Mouse (Mus musculus) kidney, postnatal 10 days (tissue): ENCODE measurements around the gene Lzts2.
A peak's percentile ranks its signal among the peaks of the same experiment; 100 is the strongest.

ENCODE experiments used
- DNase-seq: peaks from one replicate; pipeline ENCODE4 v3.0.0; 2021; ENCODE audit warnings: mixed read lengths

Lzts2 gene

DNA sequence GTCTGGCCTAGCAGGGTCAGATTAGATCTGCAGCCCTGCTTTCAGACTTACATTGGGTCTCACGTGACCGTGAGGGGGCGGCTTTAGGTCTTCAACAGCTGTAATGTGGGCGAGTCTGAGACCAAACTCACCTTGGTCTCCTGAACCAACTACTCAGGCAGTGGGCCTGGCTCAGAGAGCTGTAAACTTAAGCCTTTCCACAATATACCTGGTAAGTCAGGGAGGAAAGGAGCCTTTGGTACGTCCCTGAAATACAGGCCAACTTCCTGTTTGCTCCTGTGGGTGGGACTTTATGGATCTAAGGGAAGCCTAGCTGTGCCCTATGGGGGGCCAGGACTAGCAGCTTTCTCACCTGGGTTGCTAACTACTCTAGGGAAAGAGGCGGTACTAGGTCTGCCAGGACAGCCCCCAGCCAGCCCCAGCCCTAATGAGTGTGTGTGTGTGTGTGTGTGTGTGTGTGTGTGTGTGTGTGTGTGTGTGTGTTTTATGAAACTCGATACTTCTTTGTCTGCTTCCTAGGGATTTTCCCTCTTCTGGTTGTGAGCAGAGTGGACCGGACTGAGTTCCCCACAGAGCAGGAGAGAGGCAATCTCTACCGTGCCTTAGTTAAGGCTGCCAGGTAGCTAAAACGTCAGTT, at the start of gene Lzts2:
Gene Lzts2 (plus strand): TSS at position 80 of the 637 bp plus-strand sequence.
- DNase-seq, result peak; percentile 52

DNA sequence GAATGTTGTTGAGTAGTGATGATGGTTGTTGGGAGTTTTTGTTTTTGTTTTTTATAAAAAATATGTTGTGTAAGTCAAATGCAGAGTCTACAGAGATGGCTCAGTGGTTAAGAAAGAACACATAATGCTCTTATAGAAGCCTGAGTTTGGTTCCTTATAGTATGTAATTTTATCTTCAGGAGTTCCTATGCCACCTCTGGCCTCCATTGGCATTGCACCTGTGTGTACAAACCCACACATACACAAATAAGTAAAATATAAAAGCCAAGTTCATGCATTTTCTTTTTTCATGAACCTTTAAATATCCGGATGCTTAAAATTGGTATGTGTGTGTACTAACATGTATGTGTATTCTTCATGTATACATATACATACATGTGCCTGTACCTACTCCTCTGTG, 48.2 kb upstream of the Lzts2 start:
- DNase-seq, result no peak

DNA sequence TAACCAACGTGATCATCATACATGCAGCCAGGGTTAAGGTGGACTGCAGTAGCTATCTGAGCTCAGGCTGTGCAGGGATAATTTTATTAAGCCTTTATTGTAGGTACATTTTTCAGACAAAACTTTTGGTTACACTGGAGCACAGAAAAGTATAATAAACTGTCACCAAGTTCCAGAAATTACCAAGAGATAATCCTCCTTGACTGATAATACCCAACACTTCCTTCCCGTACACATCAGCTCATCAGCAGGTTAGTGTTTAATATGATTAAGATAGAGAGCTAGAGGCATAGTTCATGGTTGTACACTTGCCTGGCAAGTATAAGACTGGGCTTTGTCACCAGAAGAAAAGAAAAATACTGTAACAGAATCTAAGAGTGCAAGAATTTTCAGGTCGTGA, 45.9 kb upstream of the Lzts2 start:
- DNase-seq, result no peak

DNA sequence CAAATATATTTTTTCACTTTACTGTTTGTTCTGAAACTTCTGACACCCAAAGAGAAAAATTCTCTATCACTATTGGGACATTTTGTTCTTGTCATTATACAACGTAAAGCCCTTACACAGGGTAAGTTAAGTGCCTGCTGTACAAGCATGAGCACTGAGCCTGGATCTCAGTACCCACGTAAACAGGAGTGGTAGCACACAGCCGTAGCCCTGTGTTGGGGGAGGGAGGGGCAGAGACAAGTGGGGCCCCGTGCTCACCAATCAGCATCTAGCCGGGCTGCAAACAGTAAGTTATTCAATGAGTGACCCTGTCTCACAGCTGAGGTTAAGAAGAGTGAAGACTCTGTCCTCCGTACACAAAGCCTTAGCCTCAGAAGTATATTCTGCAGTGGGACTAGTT, 37.6 kb upstream of the Lzts2 start:
- no peak for DNase-seq

DNA sequence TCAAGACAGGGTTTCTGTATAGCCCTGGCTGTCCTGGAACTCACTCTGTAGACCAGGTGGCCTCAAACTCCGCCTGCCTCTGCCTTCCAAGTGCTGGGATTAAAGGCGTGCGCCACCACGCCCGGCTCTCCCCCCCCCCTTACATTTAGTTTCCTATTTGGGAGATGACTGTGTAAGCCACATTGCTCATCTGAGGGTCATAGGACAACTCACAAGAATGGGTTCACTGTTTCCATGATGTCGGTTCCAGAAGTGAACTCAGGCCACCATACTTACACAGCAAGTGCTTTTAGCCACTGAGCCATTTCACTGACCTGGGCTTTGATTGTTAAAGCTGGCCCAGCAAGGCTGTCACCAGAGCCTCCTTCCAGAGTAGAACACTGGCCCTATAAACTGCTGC, 37.1 kb upstream of the Lzts2 start:
- DNase-seq, result no peak

DNA sequence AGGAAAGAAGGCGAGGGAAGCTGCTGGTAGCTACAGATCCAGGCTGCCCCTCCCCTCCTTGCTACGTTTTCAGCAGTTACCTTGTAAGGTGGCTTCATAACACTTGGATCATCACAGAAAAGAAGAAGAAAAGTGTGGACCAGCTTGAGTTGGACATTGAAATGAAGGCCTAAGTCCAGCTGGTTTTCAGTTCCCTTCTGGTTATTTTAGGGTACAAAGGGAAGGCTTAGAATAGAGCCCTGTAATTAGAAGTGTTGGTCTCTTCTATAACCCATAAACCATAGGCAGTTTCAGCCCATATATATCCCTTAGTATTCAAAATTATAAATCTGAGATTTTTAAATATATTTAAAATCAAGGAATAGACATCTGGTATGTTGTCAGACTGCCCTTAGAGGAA, 33.4 kb upstream of the Lzts2 start:
- no peak for DNase-seq

DNA sequence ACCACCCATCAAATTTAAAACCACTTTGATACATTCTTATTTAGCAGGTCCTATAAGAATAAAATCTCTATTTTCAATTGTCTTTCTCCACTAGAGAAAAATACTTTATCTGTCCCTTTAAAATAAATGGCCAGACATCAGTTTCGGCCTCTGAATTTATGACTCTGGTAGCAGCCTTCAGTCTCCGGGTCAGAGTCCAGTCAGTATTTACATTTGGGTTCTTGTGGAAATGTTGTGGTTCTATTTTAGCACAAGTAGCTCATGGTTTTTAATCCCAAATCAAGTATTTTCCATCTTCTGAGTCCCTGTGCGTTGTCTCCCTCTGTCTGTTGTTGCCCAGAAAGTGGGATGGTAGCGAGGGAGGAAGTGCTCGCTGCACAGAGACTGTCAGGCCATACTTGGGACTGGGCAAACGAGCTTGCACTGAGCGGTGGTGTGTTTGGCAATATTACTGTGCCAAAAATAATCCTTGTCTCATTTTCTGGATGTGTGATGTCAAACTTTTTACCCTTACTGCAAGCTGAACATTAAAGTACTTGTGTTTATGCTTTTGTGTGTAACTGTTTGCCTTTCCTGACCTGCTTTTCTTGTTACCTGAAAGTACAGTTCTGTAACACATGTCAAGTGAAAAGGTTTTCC, 31.6 kb upstream of the Lzts2 start:
- no peak for DNase-seq

DNA sequence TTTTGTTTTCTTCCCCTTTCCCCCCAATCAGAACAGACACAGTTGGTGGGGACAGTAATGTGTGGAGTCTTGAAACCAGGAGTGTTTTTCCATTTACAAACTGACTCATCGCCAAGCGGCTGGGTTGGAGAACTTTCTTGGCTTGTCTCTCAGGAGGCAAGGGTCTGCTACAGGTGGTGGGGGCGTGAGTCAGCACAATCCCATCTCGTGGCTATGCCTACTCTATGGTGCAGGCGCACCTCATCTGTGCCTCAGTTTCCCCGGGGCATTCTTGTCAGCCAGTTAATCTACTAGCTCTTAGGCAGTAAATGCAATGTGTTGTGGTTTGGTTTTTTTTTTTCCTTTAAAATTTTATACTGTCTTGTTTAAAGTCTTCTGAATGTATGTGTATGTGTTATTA, 30.8 kb upstream of the Lzts2 start:
- DNase-seq, result peak; percentile 26

DNA sequence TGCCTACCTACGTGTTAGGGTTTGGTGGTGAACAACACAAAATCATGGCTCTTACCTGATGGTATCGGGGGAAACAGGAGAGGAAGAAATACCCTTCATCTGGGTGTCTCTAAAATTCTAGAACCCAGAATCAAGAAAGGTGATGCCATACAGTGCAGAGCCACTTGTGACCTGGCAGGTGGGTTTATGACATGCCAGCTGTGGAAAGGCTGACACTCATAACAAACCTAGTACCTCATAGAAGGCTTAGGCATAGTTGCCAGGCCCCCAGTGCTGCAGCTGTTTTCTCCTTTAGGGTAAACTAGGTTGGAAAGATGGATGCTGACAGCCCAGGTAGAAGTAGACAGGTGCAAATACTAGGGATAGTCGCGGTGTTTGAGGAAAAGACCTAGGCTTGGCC, 29.8 kb upstream of the Lzts2 start:
- no peak for DNase-seq

DNA sequence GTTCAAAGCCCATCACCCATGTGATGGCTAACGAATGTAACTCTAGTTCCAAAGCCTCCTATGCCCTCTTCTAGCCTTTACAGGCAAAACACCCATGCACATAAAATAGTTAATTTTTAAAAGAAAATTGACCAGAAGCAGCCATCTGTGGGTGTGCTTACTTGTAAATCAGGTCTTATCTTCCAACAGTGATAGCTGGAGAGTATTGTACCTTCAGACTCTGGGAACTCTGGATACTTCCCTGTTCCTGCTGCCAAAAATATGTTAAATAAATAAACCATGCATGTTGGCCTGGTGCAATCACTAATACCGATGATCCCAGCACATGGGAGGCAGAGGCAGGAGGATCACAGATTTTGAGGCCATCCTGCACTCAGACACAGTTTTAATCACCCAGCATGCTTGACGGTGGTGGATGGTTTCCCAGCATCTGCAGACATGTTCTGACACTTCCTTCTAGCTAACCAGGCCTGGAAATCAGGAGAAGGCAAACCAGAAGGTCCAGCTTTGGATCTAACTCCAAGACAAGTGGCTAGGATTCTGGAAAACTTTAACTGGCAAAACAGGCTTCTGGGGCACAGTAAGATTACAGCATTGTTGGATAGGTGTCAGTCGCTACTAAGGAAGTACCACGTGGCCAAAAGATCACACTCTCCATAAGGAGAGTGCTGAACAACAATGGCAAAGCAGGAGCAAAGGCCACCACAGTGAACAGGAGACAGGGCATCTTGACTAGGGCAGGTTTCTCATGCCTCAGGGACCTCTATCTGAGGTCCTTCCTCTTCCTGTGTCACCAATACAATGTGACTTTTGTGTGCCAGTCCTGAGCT, 28.8 kb upstream of the Lzts2 start:
- no peak for DNase-seq

DNA sequence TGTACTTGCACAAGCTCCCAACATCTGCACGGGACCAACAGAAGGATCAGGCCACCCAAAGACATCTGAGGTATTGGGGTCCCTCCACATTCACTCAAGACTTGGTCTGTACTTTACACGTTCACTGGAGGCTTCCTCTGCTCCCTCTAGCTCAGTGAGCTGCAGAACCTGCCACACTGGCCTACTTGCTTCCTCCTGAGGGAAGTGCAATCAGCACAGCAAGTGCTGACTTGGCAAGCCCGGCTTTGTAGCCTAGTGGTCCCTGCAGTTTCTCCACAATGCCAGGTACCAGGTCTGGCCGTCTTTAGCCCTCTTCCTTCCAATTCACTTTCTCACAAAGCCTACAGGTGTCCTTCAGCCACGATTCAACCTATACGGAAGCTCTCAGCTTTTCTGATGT, 27.2 kb upstream of the Lzts2 start:
- no peak for DNase-seq

DNA sequence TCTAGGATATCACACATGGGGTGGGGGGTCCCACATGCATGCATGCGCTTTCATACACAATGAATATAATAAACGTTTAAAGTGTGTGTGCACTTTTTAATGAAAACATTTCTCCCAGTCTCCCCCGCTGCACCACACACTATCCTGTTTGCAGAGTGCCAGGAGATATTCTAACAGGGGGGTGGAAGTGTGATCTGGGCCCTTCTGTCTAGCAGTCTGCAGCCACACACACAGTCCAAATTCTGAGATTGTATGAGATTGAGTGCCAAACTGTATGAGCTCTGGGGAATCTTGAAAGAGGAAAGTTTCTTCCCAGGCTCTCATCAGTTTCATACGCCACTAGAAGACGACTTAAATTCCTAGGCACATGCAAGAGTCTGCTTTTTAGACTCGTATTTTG, 26.4 kb upstream of the Lzts2 start:
- no peak for DNase-seq

DNA sequence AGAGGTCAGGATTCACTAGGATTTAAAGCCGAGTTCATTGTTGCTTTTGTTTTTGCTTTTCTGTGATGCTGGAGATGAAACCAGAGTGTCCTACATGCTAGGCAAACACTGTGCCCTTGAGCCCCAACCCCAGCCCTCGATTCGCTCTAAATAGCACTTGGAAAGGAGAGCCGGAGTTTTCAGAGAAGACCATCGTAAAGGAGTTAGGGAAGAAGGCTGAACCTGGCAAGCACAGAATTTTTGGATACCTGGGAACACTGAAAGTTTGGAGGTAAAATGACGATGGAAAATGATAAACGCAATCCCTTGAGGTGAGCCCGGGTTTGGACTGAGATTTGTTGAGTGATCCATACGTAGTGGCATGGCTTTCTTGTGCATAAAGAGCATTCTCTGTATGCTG, 25.9 kb upstream of the Lzts2 start:
- DNase-seq, result no peak

DNA sequence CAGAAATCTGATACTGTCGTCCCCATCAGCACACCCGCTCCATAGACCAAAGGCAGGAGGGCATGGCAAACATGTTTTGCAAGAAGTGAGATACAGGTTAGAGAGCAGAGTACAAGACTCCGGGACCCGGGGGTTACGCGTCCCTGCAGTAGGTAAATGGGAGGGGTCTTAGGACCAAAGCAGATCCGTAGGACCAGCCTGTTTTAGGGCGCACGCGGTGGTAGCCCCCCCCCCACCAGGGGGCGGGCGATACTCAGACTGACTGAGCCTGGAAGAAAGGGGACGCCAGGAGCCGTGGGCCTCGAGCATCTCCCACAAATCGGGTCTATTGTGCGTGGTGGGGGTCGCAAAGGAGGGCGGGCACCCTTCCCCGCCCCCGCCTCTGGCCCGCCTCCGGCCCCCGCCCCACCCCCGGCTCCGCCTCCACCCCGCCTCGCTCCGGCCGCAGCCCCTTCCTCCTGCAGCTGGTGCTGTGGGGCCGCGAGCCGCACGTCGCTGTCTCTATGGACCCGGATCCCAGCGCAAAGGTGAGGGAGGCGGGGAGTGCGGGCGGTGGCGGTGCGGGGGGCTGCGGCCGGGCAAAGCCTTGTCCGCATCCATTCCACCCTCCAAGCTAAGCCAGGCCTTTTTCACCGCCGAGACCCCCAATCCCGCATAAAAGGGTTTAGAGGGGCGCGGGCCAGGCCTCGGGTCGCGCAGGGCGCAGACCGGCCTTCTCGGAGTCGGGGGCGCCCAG, 25.2 kb upstream of the Lzts2 start, which contains the start of gene Sema4g:
Gene Sema4g (plus strand): TSS at position 271 of the 736 bp plus-strand sequence.
- DNase-seq, result peak; percentile 75

DNA sequence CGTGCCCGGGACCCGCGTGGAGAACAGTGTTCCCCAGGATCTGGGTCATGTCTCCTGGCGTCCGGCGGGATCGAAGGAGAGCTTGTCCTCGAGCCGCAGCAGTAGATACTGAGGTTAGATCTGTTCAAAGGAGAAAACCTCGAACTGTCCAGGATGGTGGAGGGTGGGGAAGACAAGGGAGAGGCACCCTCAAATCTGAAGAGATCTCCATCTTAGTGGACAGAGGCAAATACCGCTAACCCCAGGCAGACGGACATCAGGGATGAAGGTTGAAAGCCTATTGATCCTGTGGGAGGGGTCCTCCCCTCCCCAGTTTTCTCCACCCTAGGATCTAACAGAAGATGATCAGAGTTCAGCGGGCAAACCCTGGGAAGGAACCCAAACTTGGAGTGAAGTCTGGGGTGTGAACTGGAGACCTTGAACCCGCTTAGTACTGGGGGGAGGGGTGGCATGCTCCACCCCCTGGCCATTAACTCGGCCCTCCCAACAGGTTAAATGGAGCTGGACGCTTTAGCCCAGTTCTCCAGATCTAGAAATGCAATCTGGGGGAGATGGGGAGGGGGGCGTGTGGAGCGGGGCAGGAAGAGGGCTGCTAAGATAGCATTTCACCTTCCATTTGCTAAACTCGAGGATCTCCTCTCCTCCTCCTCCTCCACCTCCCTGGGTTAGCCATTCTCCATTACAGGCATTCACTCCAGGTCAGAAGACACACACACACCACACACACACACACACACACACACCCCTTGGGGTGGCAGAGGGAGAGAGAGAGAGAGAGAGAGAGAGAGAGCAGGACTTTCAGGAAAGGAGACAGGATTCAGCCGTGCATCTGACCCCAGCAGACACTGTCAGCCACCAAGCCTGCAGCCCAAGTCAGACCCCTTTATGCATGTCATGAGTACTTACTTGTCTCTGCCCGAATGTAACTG, 24.4 kb upstream of the Lzts2 start:
- peak; percentile 62 for DNase-seq

DNA sequence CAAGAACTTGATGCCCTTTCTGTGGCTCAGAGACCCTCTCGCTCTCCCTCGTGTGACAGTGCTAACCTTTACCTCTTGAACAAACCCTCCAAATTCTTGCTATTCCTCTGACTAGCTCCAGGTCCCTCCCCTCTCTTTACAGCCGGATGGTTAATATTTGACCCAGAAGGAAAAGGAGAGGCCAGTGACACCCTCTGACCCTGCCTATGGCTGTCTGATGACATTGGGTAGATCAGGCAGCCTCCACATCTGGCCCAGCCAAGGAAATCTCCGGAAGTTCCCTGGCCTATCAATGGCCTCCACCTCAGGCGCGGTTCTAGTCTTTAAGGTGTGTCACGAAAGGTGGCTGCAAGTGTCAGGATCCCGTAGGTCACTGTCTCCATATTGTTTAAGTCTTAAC, 23.2 kb upstream of the Lzts2 start:
- peak; percentile 24 for DNase-seq

DNA sequence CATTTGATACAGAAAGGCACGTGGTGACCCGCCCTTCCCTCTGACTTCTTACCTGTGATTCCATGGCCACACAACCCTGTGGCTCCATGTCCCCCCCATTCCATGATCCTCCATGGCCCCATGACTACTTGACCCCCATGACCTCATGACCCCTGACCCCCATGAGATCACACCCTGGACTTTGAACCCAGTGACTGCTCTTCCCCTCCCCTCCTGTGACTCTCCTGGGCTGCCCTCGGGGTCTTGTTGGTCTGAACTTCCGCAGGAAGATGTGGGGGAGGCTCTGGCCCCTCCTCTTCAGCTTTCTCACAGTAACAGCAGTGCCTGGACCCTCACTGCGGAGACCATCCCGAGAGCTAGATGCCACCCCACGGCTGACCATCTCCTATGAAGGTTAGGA, 22.0 kb upstream of the Lzts2 start:
- peak; percentile 33 for DNase-seq

DNA sequence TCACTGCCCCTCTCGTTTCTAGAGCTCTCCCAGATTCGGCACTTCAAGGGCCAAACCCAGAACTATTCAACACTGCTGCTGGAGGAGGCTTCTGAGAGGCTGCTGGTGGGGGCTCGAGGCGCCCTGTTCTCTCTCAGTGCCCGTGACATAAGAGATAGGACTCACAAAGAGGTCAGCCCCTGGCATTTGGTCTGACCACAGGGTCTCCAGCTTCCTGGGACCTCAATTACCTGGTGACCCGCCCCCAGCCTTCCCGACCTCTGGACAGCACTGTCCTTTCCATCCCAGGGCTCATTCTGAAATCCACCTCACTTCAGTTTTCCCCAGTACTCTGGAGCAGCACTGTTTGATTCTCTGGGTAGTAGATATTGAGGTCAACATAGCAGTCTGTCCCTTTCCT, 21.5 kb upstream of the Lzts2 start:
- no peak for DNase-seq

DNA sequence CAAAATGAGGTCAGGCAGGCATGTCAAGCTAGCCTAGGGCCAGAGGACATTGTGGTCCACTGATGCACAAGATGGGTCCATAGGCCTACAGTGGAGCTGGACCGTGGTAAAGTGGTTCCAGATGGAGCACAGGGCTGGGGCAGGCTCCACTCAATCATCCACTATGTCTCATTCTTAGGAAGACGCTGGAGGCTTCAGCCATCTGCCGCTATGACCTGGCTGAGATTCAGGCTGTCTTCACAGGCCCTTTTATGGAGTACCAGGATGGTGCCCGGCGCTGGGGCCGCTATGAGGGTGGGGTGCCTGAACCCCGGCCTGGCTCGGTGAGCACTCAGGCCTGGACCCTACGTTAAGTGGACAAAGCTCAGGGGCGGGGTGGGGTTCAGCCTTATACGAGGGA, 16.4 kb upstream of the Lzts2 start:
- no peak for DNase-seq

DNA sequence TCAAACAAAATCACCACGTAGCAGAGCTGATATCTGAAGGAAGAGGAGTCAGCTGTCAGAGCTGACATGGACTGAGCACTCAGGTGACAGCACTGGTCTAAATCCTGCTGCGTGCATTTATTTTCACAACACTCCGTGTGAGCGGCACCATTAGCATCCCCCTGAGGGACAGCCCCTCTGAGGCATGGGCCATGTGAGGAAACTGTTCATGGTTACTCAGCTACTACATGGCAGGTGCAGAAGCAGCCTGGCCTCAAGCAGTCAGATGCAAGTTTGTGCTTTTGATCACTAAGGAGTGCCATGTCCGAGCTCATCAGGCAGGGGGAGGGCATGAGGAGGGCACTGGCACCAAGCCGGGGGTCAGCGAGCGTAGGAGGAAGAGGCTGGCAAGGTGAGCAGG, 14.6 kb upstream of the Lzts2 start:
- no peak for DNase-seq

DNA sequence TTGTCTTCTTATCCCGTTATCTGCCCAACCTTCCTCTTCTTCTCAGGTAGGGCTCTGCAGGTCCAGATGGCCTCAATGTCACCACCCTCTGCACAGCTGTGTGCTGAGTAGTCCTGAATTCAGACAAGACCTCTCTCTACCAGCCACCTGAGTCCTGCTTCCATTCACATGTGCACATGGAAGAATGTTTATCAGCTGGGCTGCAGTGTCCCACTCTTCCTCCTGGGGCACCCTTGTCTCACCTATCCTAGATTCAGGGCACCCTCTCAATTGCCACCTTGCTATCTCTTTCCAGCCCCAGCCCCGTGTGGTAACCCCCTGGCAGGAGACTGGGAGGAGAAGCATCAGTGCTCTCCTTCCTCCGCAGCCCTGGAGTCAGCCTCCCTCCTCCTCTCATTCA, 11.9 kb upstream of the Lzts2 start:
- DNase-seq, result peak; percentile 25
